Mouse (Mus musculus) left cerebral cortex, adult 18-20 months (tissue): ENCODE data around the gene Slc7a8. TPM values are rescaled to one million over a fixed set of nuclear protein-coding genes. Genes with fewer than 3 reads are reported as not detected.

Experiments
- DNase-seq, 2 experiments: peaks; one replicate each; pipeline ENCODE4 v3.0.0; 2021 to 2022; ENCODE audit warnings: low spot score in 2 of 2, mixed read lengths in 1 of 2
- long read RNA-seq, 2 experiments: library from polyadenylated mRNA; stranded (forward); transcript quantifications; one replicate each; pipeline ENCODE4 v2.0.0; 2021
- total RNA-seq, 2 experiments: library from RNA; stranded (reverse); gene quantifications; 2 replicates each; pipeline ENCODE4 v1.2.3; 2021

Gene Slc7a8
- 10 to 100 TPM; 48.7 to 52.5 TPM for total RNA-seq
- long read RNA-seq, experiment 1, full-length matches to known transcripts: 17 of 34 reads
- long read RNA-seq, experiment 1, partial matches to known transcripts: 4 of 34 reads
- long read RNA-seq, experiment 1, other reads (novel, unspliced or antisense): 13 of 34 reads
- long read RNA-seq, experiment 2, full-length matches to known transcripts: 16 of 26 reads
- long read RNA-seq, experiment 2, partial matches to known transcripts: 2 of 26 reads
- long read RNA-seq, experiment 2, other reads (novel, unspliced or antisense): 8 of 26 reads

GRCm38 (mm10) chr14:54781610-54782365, at the start of gene Slc7a8:
Gene Slc7a8 (minus strand): TSS chr14:54781946.
- peak; percentile 72 to 81 for DNase-seq

GRCm38 (mm10) chr14:54823716-54824115, 42.0 kb upstream of the Slc7a8 start:
- no peak for DNase-seq

DNA sequence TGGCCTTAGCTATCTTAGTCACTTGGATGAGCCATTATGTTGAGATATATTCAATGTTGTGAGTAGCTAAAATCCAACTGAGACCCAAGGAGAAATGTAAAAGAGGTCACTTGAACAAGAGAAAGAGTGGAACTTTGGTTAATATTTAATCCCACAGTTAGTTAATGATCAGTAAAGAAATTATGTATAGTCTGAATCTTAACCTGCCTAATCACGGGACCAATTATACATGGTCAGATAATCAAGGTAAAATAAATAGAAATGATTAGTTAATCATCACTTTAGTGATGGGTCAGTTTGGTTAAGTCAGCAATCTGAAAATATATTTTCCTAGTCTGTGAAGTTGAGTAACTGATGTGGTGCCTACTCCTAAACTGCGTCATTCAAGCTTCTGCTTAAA, 40.6 kb upstream of the Slc7a8 start:
- DNase-seq: no peak

DNA sequence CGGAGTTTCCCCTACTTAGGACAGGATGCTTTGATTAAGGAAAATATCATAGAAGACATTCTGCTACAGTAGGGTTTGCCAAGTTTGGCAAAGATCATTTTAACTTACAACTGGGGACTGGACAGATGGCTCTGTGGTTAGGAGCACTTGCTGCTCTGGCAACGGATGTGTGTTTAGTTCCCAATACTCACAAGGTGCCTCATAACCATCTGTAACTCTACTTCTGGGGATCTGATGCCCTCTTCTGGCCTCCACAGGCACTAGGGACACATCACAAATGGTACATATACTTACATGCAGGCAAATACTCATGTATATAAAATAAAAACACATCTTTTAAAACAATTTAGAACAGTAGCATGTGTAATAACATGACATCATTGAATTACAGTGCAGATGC, 36.0 kb upstream of the Slc7a8 start:
- DNase-seq: peak; percentile 15 to 17

DNA sequence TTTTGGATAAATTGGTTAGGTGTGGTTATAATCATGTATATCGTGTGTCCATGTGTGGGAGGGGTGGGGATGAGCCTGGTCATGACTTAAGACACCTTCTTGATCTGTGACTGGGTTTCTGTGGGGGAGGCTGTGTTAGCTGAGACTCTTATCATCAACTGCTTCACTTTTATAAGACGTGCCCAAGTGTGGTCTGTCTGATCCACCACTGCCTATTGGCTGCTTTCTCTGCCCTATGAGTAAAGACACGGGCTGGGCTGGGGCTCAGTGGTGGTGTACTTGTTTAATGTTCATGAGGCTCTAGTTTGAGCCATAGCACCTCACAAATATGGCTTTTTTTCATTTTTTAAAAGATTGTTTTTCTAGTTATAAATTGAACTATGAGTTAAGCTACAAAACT, 34.0 kb upstream of the Slc7a8 start:
- DNase-seq: no peak

GRCm38 (mm10) chr14:54813991-54814390, 32.2 kb upstream of the Slc7a8 start, which contains the start of gene Rnf212b:
Gene Rnf212b (plus strand): TSS chr14:54814141.
- DNase-seq: no peak

- DNase-seq: no peak
Observed at GRCm38 (mm10) chr14:54809668-54810033, 27.9 kb upstream of the Slc7a8 start.

GRCm38 (mm10) chr14:54808718-54809667, 27.2 kb upstream of the Slc7a8 start:
- no peak for DNase-seq

GRCm38 (mm10) chr14:54806124-54806523, 24.4 kb upstream of the Slc7a8 start:
- no peak for DNase-seq

- DNase-seq: no peak
Observed at GRCm38 (mm10) chr14:54802428-54802827, 20.7 kb upstream of the Slc7a8 start.

- no peak for DNase-seq
Observed at GRCm38 (mm10) chr14:54799686-54800085, 17.9 kb upstream of the Slc7a8 start.

DNA sequence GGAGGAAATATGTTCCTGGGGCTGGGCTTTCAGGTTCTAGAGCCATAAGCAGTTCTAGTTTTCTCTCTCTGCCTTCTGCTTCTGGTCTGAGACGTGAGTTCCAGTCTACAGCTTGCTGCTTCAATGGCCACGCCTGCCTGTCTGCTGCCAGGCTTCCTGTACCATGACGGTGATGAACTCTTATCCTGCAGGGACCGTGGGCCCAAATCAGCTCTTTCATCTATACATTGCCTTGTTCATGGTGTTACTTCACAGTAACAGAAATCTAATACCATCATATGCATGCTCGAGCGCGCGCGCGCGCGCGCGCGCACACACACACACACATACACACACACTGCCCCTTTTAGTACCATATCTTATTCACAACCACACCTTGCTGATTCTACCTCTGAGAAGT, 15.0 kb upstream of the Slc7a8 start:
- no peak for DNase-seq

DNA sequence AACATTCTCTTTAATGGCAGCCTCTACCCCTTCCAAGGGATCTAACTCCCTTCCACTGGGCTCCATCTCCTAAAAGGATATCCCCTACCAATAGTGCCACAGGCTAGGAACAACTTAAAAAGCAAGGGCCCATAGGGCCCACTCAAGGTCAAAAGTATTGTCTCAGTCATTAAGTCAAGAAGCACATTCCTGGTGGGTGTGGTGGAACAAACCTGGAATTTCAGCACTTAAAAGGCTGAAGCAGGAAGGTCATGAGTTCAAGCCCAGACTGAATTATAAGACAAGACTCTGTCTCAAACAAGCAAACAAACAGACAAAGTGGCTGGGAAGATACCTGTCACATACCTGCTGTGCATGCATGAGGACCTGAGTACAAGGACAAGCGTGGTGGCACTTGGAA, 14.2 kb upstream of the Slc7a8 start:
- no peak for DNase-seq

GRCm38 (mm10) chr14:54793894-54794830, 12.4 kb upstream of the Slc7a8 start:
- no peak for DNase-seq

DNA sequence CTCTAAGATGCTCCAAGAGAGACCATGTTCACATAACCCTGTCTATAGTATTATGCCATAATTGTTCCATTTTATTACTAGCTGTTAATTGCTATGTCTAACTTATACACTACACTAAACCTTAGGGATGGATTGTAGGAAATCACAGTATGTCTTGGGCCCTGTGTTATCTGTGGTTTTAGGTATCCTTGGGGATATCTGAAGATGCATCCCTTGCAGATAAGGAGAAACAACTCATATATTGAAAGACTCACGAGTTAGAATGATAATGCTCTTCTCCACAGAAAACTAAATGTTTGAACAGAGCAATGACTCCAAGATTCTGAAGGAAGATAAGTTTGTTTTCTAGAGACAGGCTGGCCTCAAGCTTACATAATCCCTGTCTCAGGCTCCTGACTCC, 11.6 kb upstream of the Slc7a8 start:
- no peak for DNase-seq

- DNase-seq: no peak
Observed at GRCm38 (mm10) chr14:54792166-54792565, 10.4 kb upstream of the Slc7a8 start.

- no peak for DNase-seq
Observed at GRCm38 (mm10) chr14:54788231-54788630, 6.5 kb upstream of the Slc7a8 start.

GRCm38 (mm10) chr14:54787226-54787625, 5.5 kb upstream of the Slc7a8 start:
- no peak for DNase-seq

DNA sequence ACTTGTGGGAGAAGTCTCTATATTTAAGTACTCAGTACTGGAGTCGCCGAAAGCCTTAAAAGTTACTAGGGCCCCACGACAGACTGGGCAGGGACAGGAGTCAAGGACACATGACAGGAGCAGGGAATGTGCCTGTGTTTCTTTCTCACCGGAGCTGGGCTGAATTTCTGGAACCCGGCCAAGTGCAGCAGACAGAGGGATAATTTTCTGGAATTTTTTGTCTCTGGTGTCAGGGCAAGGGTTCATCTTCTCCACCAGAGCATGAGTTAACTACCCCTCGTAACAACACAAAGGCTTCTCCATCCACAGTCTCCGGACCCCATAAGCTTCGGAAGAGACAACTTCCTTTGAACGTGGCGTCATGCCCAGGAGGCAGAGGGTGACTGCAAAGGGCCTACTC, 4.7 kb upstream of the Slc7a8 start:
- no peak for DNase-seq

DNA sequence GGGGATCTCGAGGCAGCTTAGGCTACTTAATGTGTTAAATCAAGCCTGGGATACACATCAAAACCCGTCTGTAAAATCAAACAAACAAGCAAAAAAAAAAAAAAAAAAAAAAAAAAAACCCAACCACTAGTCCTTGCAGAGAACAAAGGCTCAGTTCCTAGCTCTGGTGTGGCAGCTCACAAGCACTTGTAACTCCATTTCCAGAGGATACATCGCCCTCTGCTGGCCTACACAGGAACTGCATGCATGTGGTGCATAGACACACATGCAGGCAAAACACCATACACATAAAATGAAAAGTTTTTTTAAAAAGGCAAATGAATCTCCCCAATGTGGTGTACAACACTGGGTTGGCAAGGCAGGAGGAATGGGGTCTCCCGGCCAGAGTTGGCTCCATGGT, 4.2 kb upstream of the Slc7a8 start:
- DNase-seq: peak in 1 of 2 experiments; percentile 65
